Mouse (Mus musculus) liver, embryonic 11.5 days (tissue): ENCODE measurements around the gene Tmprss2. TPM values are rescaled to one million over a fixed set of nuclear protein-coding genes. Genes with fewer than 3 reads are reported as not detected.
"Not testable (repeated sequence)": the region's sequence is repeated elsewhere in the genome, so short reads cannot be mapped to it uniquely, and the experiment has no call there.

ENCODE experiments used
- ATAC-seq: fragments of 200-750 bp; cut with Nextera tagmentation; replicated peaks from 2 replicates; pipeline ENCODE4 v1.8.0; 2017; ENCODE audit warnings: moderate number of reproducible peaks, mild to moderate bottlenecking, moderate TSS enrichment, moderate library complexity; ENCODE audit not compliant: low FRiP score
- DNase-seq: peaks from one replicate; pipeline ENCODE4 v3.0.0-alpha.2; 2017; ENCODE audit warnings: low spot score
- H3K27ac ChIP-seq: fragments of 300-500 bp; sonication (generic); 2 replicates; pipeline ENCODE4 v1.5.1; 2014; ENCODE audit warnings: mild to moderate bottlenecking, low read depth, low read length, control low read depth
- H3K27me3 ChIP-seq: fragments of 300-500 bp; sonication (generic); replicated peaks from 2 replicates; pipeline ENCODE4 v1.6.1; 2014; ENCODE audit warnings: low read length, mixed read lengths; ENCODE audit not compliant: control insufficient read depth, insufficient read depth
- H3K36me3 ChIP-seq: fragments of 300-500 bp; sonication (generic); 2 replicates; pipeline ENCODE4 v1.6.1; 2014; ENCODE audit warnings: mild to moderate bottlenecking, low read length, moderate library complexity, mixed read lengths; ENCODE audit not compliant: control insufficient read depth, insufficient read depth
- H3K4me1 ChIP-seq: fragments of 300-500 bp; sonication (generic); replicated peaks from 2 replicates; pipeline ENCODE4 v1.6.1; 2014; ENCODE audit warnings: low read length, mixed read lengths; ENCODE audit not compliant: control insufficient read depth, insufficient read depth
- H3K4me2 ChIP-seq: fragments of 300-500 bp; sonication (generic); 2 replicates; pipeline ENCODE4 v1.6.1; 2014; ENCODE audit warnings: mild to moderate bottlenecking, control low read depth, moderate library complexity
- H3K4me3 ChIP-seq: fragments of 300-500 bp; sonication (generic); 2 replicates; pipeline ENCODE4 v1.5.1; 2014; ENCODE audit warnings: low read depth, low read length, control low read depth
- H3K9ac ChIP-seq: fragments of 300-500 bp; sonication (generic); 2 replicates; pipeline ENCODE4 v1.6.1; 2014; ENCODE audit warnings: low read depth, low read length, control low read depth
- H3K9me3 ChIP-seq: fragments of 300-500 bp; sonication (generic); 2 replicates; pipeline ENCODE4 v1.6.1; 2016; ENCODE audit warnings: low read length, inconsistent platforms, mixed read lengths; ENCODE audit not compliant: control insufficient read depth
- WGBS: fragments of 180-500 bp; shearing (Covaris S2); extraction: QIAGEN DNeasy Blood & Tissue Kit; methylation state at CpG from one replicate; pipeline ENCODE4 v1.1.7; 2014; 5-methylcytosine and 5-hydroxymethylcytosine counted together
- polyA plus RNA-seq: library from polyadenylated mRNA; unstranded; fragments of >200 nt; fragmentation: Nextera tagmentation; extraction: Ambion mirVana; gene quantifications from 2 replicates; pipeline ENCODE4 v1.2.1, GENCODE M21; 2014

Tmprss2 gene
- polyA plus RNA-seq, 1 experiment from 2014 or later, result 3.0 TPM

- H3K27ac ChIP-seq, result no peak overlapping the region
- ATAC-seq (no peak), DNase-seq (no peak)
- H3K27me3 ChIP-seq, result no peaks in the 10 kb centered on the region
- no peak overlapping the region for H3K4me2 ChIP-seq
- H3K4me1 ChIP-seq, result no peaks in the 10 kb centered on the region
- no peak overlapping the region for H3K9ac ChIP-seq
- H3K36me3 ChIP-seq, result no peaks in the 10 kb centered on the region
- WGBS, result 62% methylated on average over 2 of the region's 2 CpGs
- H3K9me3 ChIP-seq, result no peaks in the 10 kb centered on the region
- H3K4me3 ChIP-seq, result no peak overlapping the region
Observed at GRCm38 (mm10) chr16:97600591-97600990, 10.4 kb downstream of the Tmprss2 start.

DNA sequence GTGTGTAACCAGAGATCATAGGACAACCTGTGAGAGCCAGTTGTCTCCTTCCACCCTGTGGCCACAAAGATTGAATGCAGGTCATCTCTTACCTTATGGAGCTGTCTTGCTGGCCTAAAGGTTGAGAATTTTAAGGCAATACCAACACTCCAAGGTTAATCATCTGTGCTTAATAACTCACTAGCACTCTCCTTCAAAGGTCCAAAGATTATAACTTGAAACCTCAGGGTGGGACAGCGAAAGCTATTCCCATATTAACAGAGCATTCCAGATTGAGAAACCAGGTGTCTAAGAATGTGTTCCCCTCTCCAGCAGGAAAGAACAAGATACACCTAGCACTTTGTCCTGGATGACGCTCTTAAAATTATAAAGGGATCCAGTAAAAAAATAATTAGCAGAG, 12.9 kb downstream of the Tmprss2 start:
- no peak for DNase-seq
- no peak overlapping the region for H3K4me3 ChIP-seq
- H3K27ac ChIP-seq, result no peak overlapping the region
- no peaks in the 10 kb centered on the region for H3K27me3 ChIP-seq
- no peaks in the 10 kb centered on the region for H3K9me3 ChIP-seq
- H3K4me2 ChIP-seq, result no peak overlapping the region
- ATAC-seq, result no peak
- H3K4me1 ChIP-seq, result no peaks in the 10 kb centered on the region
- H3K36me3 ChIP-seq, result no peaks in the 10 kb centered on the region
- 89% methylated on average over 2 of the region's 2 CpGs for WGBS
- no peak overlapping the region for H3K9ac ChIP-seq

DNA sequence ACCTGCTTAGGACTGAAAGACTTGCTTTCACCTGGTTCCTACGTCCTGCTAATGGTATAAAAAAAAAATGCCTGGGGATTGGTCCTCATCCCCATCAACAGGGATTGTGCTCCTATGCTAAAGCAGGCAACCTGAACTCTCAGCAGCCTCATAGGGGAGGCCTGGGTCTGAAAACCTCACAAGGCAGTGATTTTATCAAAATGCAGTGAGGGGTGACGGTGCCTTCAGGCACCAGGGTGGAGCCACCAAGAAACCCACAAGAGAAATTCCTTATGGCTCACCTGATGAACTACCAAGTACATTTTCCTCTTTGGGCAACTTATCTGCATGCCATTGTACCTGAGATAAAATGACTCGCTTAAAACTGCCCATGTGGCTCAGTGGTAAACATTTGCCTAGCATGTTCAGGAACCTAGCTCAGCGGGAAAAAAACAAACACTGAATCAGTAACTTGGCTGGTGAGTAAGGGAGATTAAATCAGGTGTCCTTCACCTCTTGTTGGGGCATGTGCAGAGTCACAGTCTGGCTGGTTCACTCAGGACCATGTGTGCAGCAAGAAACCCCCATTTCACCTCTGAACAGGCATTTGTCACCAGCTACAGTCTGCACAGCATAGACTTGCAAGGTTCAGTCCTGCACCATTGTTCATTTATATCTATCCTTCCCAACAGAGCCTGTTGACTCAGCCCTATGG, 17.0 kb downstream of the Tmprss2 start:
- Histone ChIP-seq H3K27me3 (no peaks in the 10 kb centered on the region), H3K36me3 (no peaks in the 10 kb centered on the region), H3K27ac (no peak overlapping the region), H3K4me1 (no peaks in the 10 kb centered on the region), H3K9me3 (no peaks in the 10 kb centered on the region), H3K4me2 (no peak overlapping the region), H3K4me3 (no peak overlapping the region), H3K9ac (no peak overlapping the region)
- DNase-seq, result no peak
- WGBS, result 53% methylated on average over 4 of the region's 4 CpGs
- peak; percentile 45; the same call in 1 of the 2 replicates for ATAC-seq

- Histone ChIP-seq H3K4me1 (no peaks in the 10 kb centered on the region), H3K9me3 (no peaks in the 10 kb centered on the region), H3K4me2 (no peak overlapping the region), H3K4me3 (no peak overlapping the region), H3K36me3 (no peaks in the 10 kb centered on the region), H3K27me3 (no peaks in the 10 kb centered on the region), H3K27ac (no peak overlapping the region), H3K9ac (no peak overlapping the region)
- peak; percentile 59 for DNase-seq
- ATAC-seq, result no peak
- WGBS, result 33% methylated on average over 1 of the region's 1 CpGs
Observed at GRCm38 (mm10) chr16:97593057-97593456, 17.9 kb downstream of the Tmprss2 start.

DNA sequence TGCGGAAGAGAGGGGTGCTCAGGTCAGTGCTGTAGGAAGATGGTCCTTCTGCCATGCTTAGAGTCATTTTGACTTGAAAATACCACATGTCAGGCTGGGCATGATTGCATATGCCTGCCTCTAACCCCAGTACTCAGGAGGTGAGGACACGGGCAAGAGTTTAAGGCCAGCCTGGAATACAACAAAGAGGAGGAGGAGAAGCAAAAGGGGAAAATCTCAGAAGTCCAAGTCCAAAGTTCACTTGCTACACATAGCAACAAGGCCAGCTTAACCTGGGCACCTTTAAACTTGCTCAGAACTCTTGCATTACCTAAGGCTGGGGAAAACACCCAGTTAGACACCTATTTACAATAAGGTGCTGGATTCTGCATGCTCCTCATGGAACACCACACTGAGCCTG, 19.5 kb downstream of the Tmprss2 start:
- H3K27ac ChIP-seq, result no peak overlapping the region

DNA sequence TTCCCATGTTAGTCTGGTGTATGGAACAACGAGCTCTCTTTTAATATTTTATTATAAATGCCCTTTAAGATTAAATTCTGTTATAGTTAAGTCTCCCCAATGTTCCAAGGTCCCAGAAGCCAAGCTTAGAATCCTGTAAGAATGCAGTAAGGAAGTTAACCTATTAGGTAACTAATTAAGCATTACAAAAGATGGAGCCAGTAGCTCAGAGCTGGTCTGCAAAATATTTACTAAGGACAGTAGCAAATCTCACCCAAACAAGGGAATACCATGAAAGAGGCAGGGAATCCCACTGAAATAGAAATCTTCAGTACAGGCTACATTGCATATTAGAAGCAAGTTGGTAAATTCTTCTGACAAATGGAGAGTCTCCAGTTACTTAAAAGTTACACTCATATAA, 28.1 kb downstream of the Tmprss2 start:
- DNase-seq, H3K9me3 ChIP-seq, H3K27ac ChIP-seq, H3K36me3 ChIP-seq, H3K4me1 ChIP-seq, H3K4me2 ChIP-seq, ATAC-seq, H3K9ac ChIP-seq, H3K4me3 ChIP-seq, H3K27me3 ChIP-seq: not testable (repeated sequence)
- 72% methylated on average over 1 of the region's 1 CpGs for WGBS

More for the DNA sequence above, 19.5 kb downstream of the Tmprss2 start:
- Histone ChIP-seq H3K27me3 (no peaks in the 10 kb centered on the region), H3K9me3 (no peaks in the 10 kb centered on the region), H3K4me3 (no peak overlapping the region), H3K4me2 (no peak overlapping the region), H3K36me3 (no peaks in the 10 kb centered on the region), H3K4me1 (no peaks in the 10 kb centered on the region), H3K9ac (no peak overlapping the region)
- 80% methylated on average over 2 of the region's 2 CpGs for WGBS
- ATAC-seq (no peak), DNase-seq (no peak)

- Histone ChIP-seq H3K4me2 (no peak overlapping the region), H3K9me3 (no peaks in the 10 kb centered on the region), H3K4me3 (no peak overlapping the region), H3K36me3 (no peaks in the 10 kb centered on the region), H3K27me3 (no peaks in the 10 kb centered on the region), H3K27ac (no peak overlapping the region), H3K4me1 (no peaks in the 10 kb centered on the region), H3K9ac (no peak overlapping the region)
- ATAC-seq, result no peak
- DNase-seq, result no peak
- WGBS, result 34% methylated on average over 1 of the region's 1 CpGs
Observed at GRCm38 (mm10) chr16:97569426-97569825, 41.6 kb downstream of the Tmprss2 start.

DNA sequence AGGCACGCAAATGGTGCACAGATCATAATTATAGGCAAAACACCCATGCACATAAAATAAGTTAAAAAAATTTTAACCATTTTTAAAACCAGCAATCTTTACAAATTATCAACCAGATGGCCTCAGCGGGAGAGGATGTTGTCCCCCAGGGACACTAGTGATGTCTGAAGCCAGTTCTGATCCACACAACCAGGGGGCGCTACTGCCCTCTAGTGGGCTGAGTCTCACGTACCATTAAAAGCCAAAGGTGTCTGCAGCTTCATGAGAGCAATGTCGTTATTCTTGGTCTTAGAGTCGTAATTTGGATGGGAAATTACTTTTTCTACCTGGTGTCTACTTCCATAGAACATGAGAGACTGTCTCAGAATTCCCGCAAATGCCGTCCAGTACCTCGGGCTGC, 42.3 kb downstream of the Tmprss2 start:
- no peak for DNase-seq
- no peaks in the 10 kb centered on the region for H3K36me3 ChIP-seq
- no peaks in the 10 kb centered on the region for H3K4me1 ChIP-seq
- H3K9ac ChIP-seq, result no peak overlapping the region
- H3K4me2 ChIP-seq, result no peak overlapping the region
- no peak for ATAC-seq
- H3K27ac ChIP-seq, result no peak overlapping the region
- WGBS, result 57% methylated on average over 9 of the region's 9 CpGs
- H3K27me3 ChIP-seq, result no peaks in the 10 kb centered on the region
- no peak overlapping the region for H3K4me3 ChIP-seq
- H3K9me3 ChIP-seq, result no peaks in the 10 kb centered on the region

DNA sequence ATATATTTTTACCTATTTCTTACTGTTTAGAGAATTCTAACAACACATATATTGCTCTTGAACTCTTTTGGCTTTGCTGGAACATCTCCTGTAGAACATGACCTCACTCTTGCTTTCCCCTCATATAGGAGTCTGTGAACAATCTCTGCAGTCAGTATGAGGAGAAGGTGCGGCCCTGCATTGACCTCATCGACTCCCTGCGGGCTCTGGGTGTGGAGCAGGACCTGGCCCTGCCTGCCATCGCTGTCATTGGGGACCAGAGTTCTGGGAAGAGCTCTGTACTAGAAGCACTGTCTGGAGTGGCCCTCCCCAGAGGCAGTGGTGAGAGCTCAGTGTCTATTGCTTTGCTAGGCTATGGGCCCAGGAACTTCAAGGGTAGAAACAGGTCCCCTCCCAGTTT, 66.7 kb downstream of the Tmprss2 start:
- H3K4me3 ChIP-seq, result no peak overlapping the region
- H3K27ac ChIP-seq, result no peak overlapping the region
- ATAC-seq (no peak), DNase-seq (no peak)
- 76% methylated on average over 4 of the region's 4 CpGs for WGBS
- no peak overlapping the region for H3K9ac ChIP-seq
- no peaks in the 10 kb centered on the region for H3K27me3 ChIP-seq
- H3K4me2 ChIP-seq, result no peak overlapping the region
- H3K9me3 ChIP-seq, result no peaks in the 10 kb centered on the region
- no peaks in the 10 kb centered on the region for H3K36me3 ChIP-seq
- no peaks in the 10 kb centered on the region for H3K4me1 ChIP-seq
